Mouse (Mus musculus) embryonic facial prominence, embryonic 15.5 days (tissue): ENCODE results near the gene Lrrc8e. TPM values are rescaled to one million over a fixed set of nuclear protein-coding genes. Genes with fewer than 3 reads are reported as not detected.

Experiments
- polyA plus RNA-seq: library from polyadenylated mRNA; unstranded; fragments of >200 nt; fragmentation: Nextera tagmentation; extraction: Ambion mirVana; gene quantifications from 2 replicates; pipeline ENCODE4 v1.2.1, GENCODE M21; 2015

Lrrc8e gene
- polyA plus RNA-seq, 1 experiment from 2014 or later: 3.2 TPM

Other genes starting within 250 kb of the Lrrc8e start
- gene Cd209f, start 121.0 kb upstream of the Lrrc8e start, polyA plus RNA-seq: not detected in 2 replicates
- not detected in 2 replicates for gene Cd209g, start 92.7 kb upstream of the Lrrc8e start, polyA plus RNA-seq
- gene Evi5l, start 60.3 kb upstream of the Lrrc8e start, polyA plus RNA-seq: 26.9 and 31.7 TPM in 2 replicates
- gene Prr36, start 9.4 kb upstream of the Lrrc8e start, polyA plus RNA-seq: 1.9 and 2.5 TPM in 2 replicates
- 31.8 and 34.2 TPM in 2 replicates for gene Map2k7, start 11.9 kb downstream of the Lrrc8e start, polyA plus RNA-seq
- 1.1 and 1.4 TPM in 2 replicates for gene Gm49320, start 12.0 kb downstream of the Lrrc8e start, polyA plus RNA-seq
- gene Tgfbr3l, start 21.4 kb downstream of the Lrrc8e start, polyA plus RNA-seq: 3.6 and 4.2 TPM in 2 replicates
- gene Snapc2, start 26.3 kb downstream of the Lrrc8e start, polyA plus RNA-seq: 58.6 and 59.9 TPM in 2 replicates
- gene Ctxn1, start 32.4 kb downstream of the Lrrc8e start, polyA plus RNA-seq: 72.7 and 80.3 TPM in 2 replicates
- 56.7 and 62.4 TPM in 2 replicates for gene Timm44, start 49.1 kb downstream of the Lrrc8e start, polyA plus RNA-seq
- gene Ccl25, start 98.4 kb downstream of the Lrrc8e start, polyA plus RNA-seq: 14.8 and 16.8 TPM in 2 replicates
- 209 and 213 TPM in 2 replicates for gene Elavl1, start 98.6 kb downstream of the Lrrc8e start, polyA plus RNA-seq